Mouse (Mus musculus) neural tube, embryonic 11.5 days (tissue): ENCODE results near the gene Git1. TPM values are rescaled to one million over a fixed set of nuclear protein-coding genes. Genes with fewer than 3 reads are reported as not detected.
A peak's percentile ranks its signal among the peaks of the same experiment; 100 is the strongest.

Experiments used
- ATAC-seq: fragments of 200-750 bp; cut with Nextera tagmentation; 2 replicates; pipeline ENCODE4 v1.8.0; 2017; ENCODE audit warnings: moderate number of reproducible peaks, mild to moderate bottlenecking, moderate TSS enrichment, moderate library complexity; ENCODE audit not compliant: insufficient read depth, low FRiP score, low TSS enrichment
- DNase-seq: peaks from one replicate; pipeline ENCODE4 v3.0.0-alpha.2; 2015; ENCODE audit warnings: low spot score
- H3K27ac ChIP-seq: fragments of 300-500 bp; sonication (generic); 2 replicates; pipeline ENCODE4 v1.5.1; 2014; ENCODE audit warnings: low read depth, mild to moderate bottlenecking, low read length
- H3K27me3 ChIP-seq: fragments of 300-500 bp; sonication (generic); 2 replicates; pipeline ENCODE4 v1.6.1; 2014; ENCODE audit warnings: mild to moderate bottlenecking, low read length, mixed read lengths; ENCODE audit not compliant: control insufficient read depth, insufficient read depth
- H3K36me3 ChIP-seq: fragments of 300-500 bp; sonication (generic); 2 replicates; pipeline ENCODE4 v1.6.1; 2014; ENCODE audit warnings: mild to moderate bottlenecking, low read length, moderate library complexity, mixed read lengths; ENCODE audit not compliant: control insufficient read depth, insufficient read depth
- H3K4me1 ChIP-seq: fragments of 300-500 bp; sonication (generic); 2 replicates; pipeline ENCODE4 v1.6.1; 2014; ENCODE audit warnings: low read length, mixed read lengths; ENCODE audit not compliant: control insufficient read depth, insufficient read depth
- H3K4me2 ChIP-seq: fragments of 300-500 bp; sonication (generic); 2 replicates; pipeline ENCODE4 v1.6.1; 2014; ENCODE audit warnings: low read depth, mild to moderate bottlenecking, moderate library complexity
- H3K4me3 ChIP-seq: fragments of 300-500 bp; sonication (generic); 2 replicates; pipeline ENCODE4 v1.5.1; 2014; ENCODE audit warnings: low read depth, low read length
- H3K9ac ChIP-seq: fragments of 300-500 bp; sonication (generic); 2 replicates; pipeline ENCODE4 v1.6.1; 2014; ENCODE audit warnings: mild to moderate bottlenecking, low read length
- H3K9me3 ChIP-seq: fragments of 300-500 bp; sonication (generic); 2 replicates; pipeline ENCODE4 v1.6.1; 2016; ENCODE audit warnings: low read length; ENCODE audit not compliant: control insufficient read depth
- WGBS: fragments of 180-500 bp; shearing (Covaris S2); extraction: QIAGEN DNeasy Blood & Tissue Kit; methylation state at CpG from one replicate; pipeline ENCODE4 v1.1.7; 2014; 5-methylcytosine and 5-hydroxymethylcytosine counted together
- polyA plus RNA-seq: library from polyadenylated mRNA; unstranded; fragments of >200 nt; fragmentation: Nextera tagmentation; extraction: Ambion mirVana; gene quantifications from 2 replicates; pipeline ENCODE4 v1.2.1, GENCODE M21; 2014

Gene Git1
- polyA plus RNA-seq, result 18.7 and 21.2 TPM in 2 replicates

DNA sequence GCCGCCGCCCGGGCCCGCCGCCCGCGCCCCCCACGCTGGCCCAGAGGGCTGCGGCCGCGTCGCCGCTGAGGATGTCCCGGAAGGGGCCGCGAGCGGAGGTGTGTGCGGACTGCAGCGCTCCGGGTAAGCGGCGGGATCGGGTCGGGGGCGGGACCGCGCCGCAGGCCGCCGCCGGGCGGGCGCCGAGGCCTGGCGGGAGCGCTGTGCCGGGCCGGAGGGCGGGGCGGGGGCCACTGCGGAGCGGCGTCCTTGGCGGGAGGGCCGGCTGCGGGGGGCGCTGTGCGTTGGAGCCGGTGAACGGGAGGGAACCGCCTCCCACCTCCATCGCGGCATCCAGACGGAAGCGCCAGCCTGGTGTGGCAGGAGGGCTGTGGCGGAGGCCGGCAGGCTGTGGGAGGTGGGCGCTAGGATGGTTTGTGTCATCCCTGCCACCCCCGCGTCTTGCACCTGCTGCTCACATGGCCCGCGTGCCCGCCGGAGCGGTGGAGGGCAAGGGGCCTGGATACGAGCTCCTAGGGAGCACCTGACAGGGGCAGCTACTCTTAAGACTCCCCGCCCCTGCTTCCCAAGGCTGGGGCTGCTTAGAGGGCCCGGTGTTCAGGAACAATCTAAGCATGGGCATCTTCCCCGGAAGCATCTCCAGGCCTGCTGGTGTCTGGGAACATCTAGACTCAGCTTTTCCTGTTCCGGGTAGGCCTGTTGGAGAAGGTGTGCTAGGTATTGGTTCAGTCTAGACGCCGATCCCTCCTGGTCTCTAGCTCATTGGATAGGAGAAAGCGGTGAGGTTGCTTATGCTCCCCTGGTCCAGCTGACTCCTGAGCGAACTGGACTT is at the start of gene Git1:
Gene Git1 (plus strand): TSS at position 51 of the 832 bp plus-strand sequence.
- no peaks in the 10 kb centered on the region for H3K9me3 ChIP-seq
- DNase-seq (peak; percentile 55), ATAC-seq (no peak)
- H3K4me1 ChIP-seq, result peaks cover 47% of the 10 kb centered on the region
- WGBS, result 2% methylated on average over 45 of the region's 74 CpGs
- no peaks in the 10 kb centered on the region for H3K27me3 ChIP-seq
- peak within 1 kb of the TSS; percentile 93 for H3K9ac ChIP-seq
- peak within 1 kb of the TSS; percentile 88 for H3K4me2 ChIP-seq
- H3K36me3 ChIP-seq, result no peaks in the 10 kb centered on the region
- peak within 1 kb of the TSS; percentile 89 for H3K27ac ChIP-seq
- H3K4me3 ChIP-seq, result peak within 1 kb of the TSS; percentile 94

DNA sequence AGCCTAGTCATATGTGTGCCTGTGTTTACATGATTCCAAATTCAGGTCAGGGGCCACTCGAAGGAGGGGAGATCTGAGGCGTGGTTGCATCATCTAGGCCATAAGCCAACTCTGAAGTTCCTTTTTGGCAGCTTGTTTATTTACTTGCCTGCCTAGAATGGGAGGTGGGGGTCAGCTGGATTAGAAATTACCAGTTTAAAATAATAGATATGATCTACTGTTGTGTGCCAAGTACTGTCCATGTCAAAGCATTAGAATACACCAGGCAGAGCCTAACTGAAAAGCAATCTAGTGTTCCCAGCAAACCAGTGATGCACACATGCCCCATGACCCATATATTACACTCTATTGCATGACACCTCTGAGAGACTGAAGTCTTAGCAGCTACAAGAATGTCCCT is 48.4 kb upstream of the Git1 start:
- WGBS, result 82% methylated on average over 2 of the region's 2 CpGs
- Histone ChIP-seq H3K36me3 (no peaks in the 10 kb centered on the region; the same call in 1 of the 2 replicates), H3K9ac (no peak overlapping the region), H3K4me1 (no peaks in the 10 kb centered on the region), H3K9me3 (no peaks in the 10 kb centered on the region), H3K4me2 (no peak overlapping the region), H3K27me3 (no peaks in the 10 kb centered on the region), H3K27ac (no peak overlapping the region), H3K4me3 (no peak overlapping the region)
- DNase-seq, result no peak
- no peak for ATAC-seq

- H3K4me2 ChIP-seq, result no peak overlapping the region
- H3K27ac ChIP-seq, result no peak overlapping the region
- ATAC-seq (no peak), DNase-seq (no peak)
- no peak overlapping the region for H3K4me3 ChIP-seq
- no peaks in the 10 kb centered on the region for H3K4me1 ChIP-seq
- WGBS, result 70% methylated on average over 6 of the region's 6 CpGs
- H3K36me3 ChIP-seq, result no peaks in the 10 kb centered on the region; the same call in 1 of the 2 replicates
- H3K9me3 ChIP-seq, result no peaks in the 10 kb centered on the region
- H3K27me3 ChIP-seq, result no peaks in the 10 kb centered on the region
- H3K9ac ChIP-seq, result no peak overlapping the region
Observed at GRCm38 (mm10) chr11:77446628-77447041, 46.7 kb upstream of the Git1 start.

- no peak overlapping the region for H3K9ac ChIP-seq
- H3K36me3 ChIP-seq, result no peaks in the 10 kb centered on the region; the same call in 1 of the 2 replicates
- no peaks in the 10 kb centered on the region for H3K9me3 ChIP-seq
- 91% methylated on average over 7 of the region's 7 CpGs for WGBS
- ATAC-seq (no peak), DNase-seq (no peak)
- no peak overlapping the region for H3K27ac ChIP-seq
- H3K4me1 ChIP-seq, result no peaks in the 10 kb centered on the region
- no peak overlapping the region for H3K4me3 ChIP-seq
- H3K4me2 ChIP-seq, result no peak overlapping the region
- no peaks in the 10 kb centered on the region for H3K27me3 ChIP-seq
Observed at GRCm38 (mm10) chr11:77449224-77449623, 44.1 kb upstream of the Git1 start.

DNA sequence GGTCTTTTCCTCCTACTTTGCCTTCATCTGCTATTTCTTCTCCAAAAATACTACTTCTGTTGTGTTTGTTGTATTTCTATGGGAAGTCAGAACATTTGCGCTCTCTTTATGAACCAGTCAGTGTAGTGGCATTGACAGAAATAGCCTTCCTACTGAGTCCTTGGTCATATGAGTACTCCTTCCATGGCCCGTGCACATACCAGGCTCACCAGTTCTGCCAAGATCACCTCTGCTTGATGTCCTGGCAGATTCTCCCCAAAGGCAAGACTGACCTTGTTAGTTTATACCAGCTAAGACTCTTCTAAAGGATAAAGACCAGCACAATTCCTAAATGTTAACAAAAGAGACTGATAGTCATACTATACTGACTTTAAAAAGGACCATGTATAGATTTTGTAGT is 41.7 kb upstream of the Git1 start:
- Histone ChIP-seq H3K9me3 (no peaks in the 10 kb centered on the region), H3K4me3 (no peak overlapping the region), H3K36me3 (no peaks in the 10 kb centered on the region; the same call in 1 of the 2 replicates), H3K27me3 (no peaks in the 10 kb centered on the region), H3K27ac (no peak overlapping the region), H3K4me2 (no peak overlapping the region), H3K9ac (no peak overlapping the region), H3K4me1 (no peaks in the 10 kb centered on the region)
- 92% methylated on average over 2 of the region's 2 CpGs for WGBS
- DNase-seq (no peak), ATAC-seq (no peak)

GRCm38 (mm10) chr11:77453388-77453787 is 40.0 kb upstream of the Git1 start:
- Histone ChIP-seq H3K4me3 (no peak overlapping the region), H3K9me3 (no peaks in the 10 kb centered on the region), H3K9ac (no peak overlapping the region), H3K27me3 (no peaks in the 10 kb centered on the region), H3K27ac (no peak overlapping the region), H3K4me2 (no peak overlapping the region), H3K36me3 (no peaks in the 10 kb centered on the region; the same call in 1 of the 2 replicates), H3K4me1 (no peaks in the 10 kb centered on the region)
- DNase-seq (peak; percentile 4), ATAC-seq (no peak)
- 99% methylated on average over 2 of the region's 2 CpGs for WGBS

- H3K4me1 ChIP-seq, result no peaks in the 10 kb centered on the region
- H3K9ac ChIP-seq, result no peak overlapping the region
- H3K4me3 ChIP-seq, result no peak overlapping the region
- H3K4me2 ChIP-seq, result no peak overlapping the region
- H3K36me3 ChIP-seq, result no peaks in the 10 kb centered on the region; the same call in 1 of the 2 replicates
- 85% methylated on average over 9 of the region's 9 CpGs for WGBS
- no peaks in the 10 kb centered on the region for H3K9me3 ChIP-seq
- peak; percentile 2 for DNase-seq
- no peaks in the 10 kb centered on the region for H3K27me3 ChIP-seq
- no peak for ATAC-seq
- H3K27ac ChIP-seq, result no peak overlapping the region
Observed at GRCm38 (mm10) chr11:77455770-77456510, 37.4 kb upstream of the Git1 start.

- Histone ChIP-seq H3K4me1 (no peaks in the 10 kb centered on the region), H3K9me3 (no peaks in the 10 kb centered on the region), H3K4me3 (no peak overlapping the region), H3K4me2 (no peak overlapping the region), H3K27ac (no peak overlapping the region), H3K9ac (no peak overlapping the region), H3K27me3 (peaks cover 2% of the 10 kb centered on the region), H3K36me3 (no peaks in the 10 kb centered on the region; the same call in 1 of the 2 replicates)
- DNase-seq, result peak; percentile 4
- ATAC-seq, result no peak
- 88% methylated on average over 6 of the region's 6 CpGs for WGBS
Observed at GRCm38 (mm10) chr11:77456866-77457265, 36.5 kb upstream of the Git1 start.
